Mouse (Mus musculus) thymus, adult 2 months (tissue): ENCODE measurements around the gene Vgll4.

ENCODE experiments used
- CTCF ChIP-seq: fragments of 200-500 bp; IDR thresholded peaks from 2 replicates; pipeline ENCODE4 v1.5.1; 2012; ENCODE audit warnings: mild to moderate bottlenecking, control low read depth, low read length, moderate library complexity, borderline replicate concordance; ENCODE audit not compliant: control insufficient read depth, poor library complexity, insufficient read depth; ENCODE audit errors: extremely low read depth
- POLR2A ChIP-seq: fragments of 200-500 bp; IDR thresholded peaks from 2 replicates; pipeline ENCODE4 v1.6.1; 2012; ENCODE audit warnings: mild to moderate bottlenecking, low read length, control low read depth, moderate library complexity; ENCODE audit not compliant: control insufficient read depth, poor library complexity, insufficient read depth; ENCODE audit errors: extremely low read depth

- TF ChIP-seq CTCF = no peak
- TF ChIP-seq POLR2A = no peak
Measured at GRCm38 (mm10) chr6:114821646-114822045, 148.1 kb downstream of the Vgll4 start.
